Mouse (Mus musculus): ENCODE measurements around the gene Rnf151. TPM values are rescaled to one million over a fixed set of nuclear protein-coding genes. Genes with fewer than 3 reads are reported as not detected.

Gene Rnf151
- polyA plus RNA-seq, 1 experiment from 2014 or later = 0.07 TPM

DNA sequence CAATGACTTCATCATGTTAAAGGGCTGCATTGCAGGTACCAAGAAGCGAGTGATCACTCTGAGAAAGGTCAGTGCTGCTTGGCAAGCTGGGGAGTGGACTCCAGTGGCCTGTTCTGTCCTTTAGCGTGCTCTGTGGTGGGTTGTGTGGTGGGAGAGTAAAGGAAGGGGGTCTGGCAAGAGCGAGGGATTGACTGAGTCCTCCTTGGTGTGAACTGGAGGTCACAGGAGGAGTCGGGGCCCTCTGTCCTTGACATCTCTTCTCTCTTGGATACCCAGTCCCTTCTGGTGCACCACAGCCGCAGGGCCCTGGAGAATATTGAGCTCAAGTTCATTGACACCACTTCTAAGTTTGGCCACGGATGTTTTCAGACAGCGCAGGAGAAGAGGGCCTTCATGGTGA lies 17.6 kb upstream of the Rnf151 start:
- Histone ChIP-seq H3K4me1 (ENCODE audit: control insufficient read depth, low read depth, low read length) (peaks cover 29% of the 10 kb centered on the region), H3K27me3 (ENCODE audit: control insufficient read depth, insufficient read depth, low read depth, low read length) (no peaks in the 10 kb centered on the region), H3K9me3 (replicated peaks; ENCODE audit: control insufficient read depth, low read length) (no peaks in the 10 kb centered on the region), H3K36me3 (ENCODE audit: control insufficient read depth, insufficient read depth) (peaks cover 3% of the 10 kb centered on the region), H3K4me2 (ENCODE audit: low read depth, low read length) (peak overlapping the region; percentile 66), H3K9ac (ENCODE audit: low read depth, low read length) (no peak overlapping the region), H3K4me3 (ENCODE audit: low read depth, low read length) (no peak overlapping the region), H3K27ac (ENCODE audit: low read length) (peak overlapping the region; percentile 88)
- ATAC-seq (ENCODE audit: low read depth) = no peak
- WGBS (ENCODE audit: insufficient replicate concordance) = 71% methylated on average over 7 of the region's 7 CpGs

DNA sequence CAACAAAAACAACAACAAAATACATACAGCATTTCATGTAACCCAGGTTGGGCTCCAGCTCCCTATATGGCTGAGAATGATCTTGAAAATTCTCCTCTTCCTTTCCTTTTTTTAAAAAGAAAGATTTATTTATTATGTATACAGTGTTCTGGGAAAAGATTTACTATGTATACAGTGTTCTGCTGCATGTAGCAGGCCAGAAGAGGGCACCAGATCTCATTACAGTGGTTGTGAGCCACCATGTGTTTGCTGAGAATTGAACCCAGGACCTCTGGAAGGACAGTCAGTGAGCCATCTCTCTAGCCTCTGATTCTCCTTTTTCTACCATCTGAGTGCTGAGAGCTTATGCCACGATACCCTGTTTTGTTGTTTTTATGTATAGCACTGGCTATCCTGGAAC lies 16.6 kb upstream of the Rnf151 start:
- no peak overlapping the region for H3K4me3 ChIP-seq (ENCODE audit: low read depth, low read length)
- 48% methylated on average over 1 of the region's 1 CpGs for whole genome bisulfite sequencing (ENCODE audit: insufficient replicate concordance)
- ATAC-seq (ENCODE audit: low read depth) = no peak
- H3K27me3 ChIP-seq (ENCODE audit: control insufficient read depth, insufficient read depth, low read depth, low read length) = no peaks in the 10 kb centered on the region
- H3K9me3 ChIP-seq (replicated peaks; ENCODE audit: control insufficient read depth, low read length) = no peaks in the 10 kb centered on the region
- H3K9ac ChIP-seq (ENCODE audit: low read depth, low read length) = no peak overlapping the region
- H3K4me1 ChIP-seq (ENCODE audit: control insufficient read depth, low read depth, low read length) = peaks cover 27% of the 10 kb centered on the region
- no peak overlapping the region for H3K4me2 ChIP-seq (ENCODE audit: low read depth, low read length)
- H3K36me3 ChIP-seq (ENCODE audit: control insufficient read depth, insufficient read depth) = no peaks in the 10 kb centered on the region
- no peak overlapping the region for H3K27ac ChIP-seq (ENCODE audit: low read length)

DNA sequence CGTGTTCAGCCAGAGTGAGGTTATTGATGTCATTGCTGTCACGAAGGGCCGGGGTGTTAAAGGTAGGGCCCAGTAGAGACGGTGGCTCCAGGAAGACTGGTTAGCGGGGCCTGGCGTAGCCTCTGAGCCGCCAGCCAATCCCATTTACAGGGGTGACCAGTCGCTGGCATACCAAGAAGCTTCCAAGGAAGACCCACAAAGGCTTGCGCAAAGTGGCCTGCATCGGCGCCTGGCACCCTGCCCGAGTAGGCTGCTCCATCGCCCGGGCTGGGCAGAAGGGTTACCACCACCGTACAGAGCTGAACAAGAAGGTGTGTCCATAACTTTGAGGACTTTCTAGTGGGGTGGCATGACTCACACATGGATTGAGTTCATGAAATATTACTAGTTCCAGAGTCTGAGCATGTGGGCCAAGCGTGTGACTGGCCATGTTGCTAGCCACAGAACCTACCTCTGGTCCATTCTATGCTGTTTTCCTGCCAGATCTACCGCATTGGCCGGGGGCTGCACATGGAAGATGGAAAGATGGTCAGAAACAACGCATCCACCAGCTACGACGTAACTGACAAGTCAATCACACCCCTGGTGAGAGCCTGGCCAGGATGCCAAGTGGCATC lies 15.7 kb upstream of the Rnf151 start:
- no peaks in the 10 kb centered on the region for H3K27me3 ChIP-seq (ENCODE audit: control insufficient read depth, insufficient read depth, low read depth, low read length)
- no peak overlapping the region for H3K27ac ChIP-seq (ENCODE audit: low read length)
- H3K4me3 ChIP-seq (ENCODE audit: low read depth, low read length) = no peak overlapping the region
- H3K9me3 ChIP-seq (replicated peaks; ENCODE audit: control insufficient read depth, low read length) = no peaks in the 10 kb centered on the region
- no peak overlapping the region for H3K4me2 ChIP-seq (ENCODE audit: low read depth, low read length)
- H3K9ac ChIP-seq (ENCODE audit: low read depth, low read length) = no peak overlapping the region
- ATAC-seq (ENCODE audit: low read depth) = no peak
- 77% methylated on average over 21 of the region's 21 CpGs for WGBS (ENCODE audit: insufficient replicate concordance)
- no peaks in the 10 kb centered on the region for H3K36me3 ChIP-seq (ENCODE audit: control insufficient read depth, insufficient read depth)
- H3K4me1 ChIP-seq (ENCODE audit: control insufficient read depth, low read depth, low read length) = peaks cover 24% of the 10 kb centered on the region

DNA sequence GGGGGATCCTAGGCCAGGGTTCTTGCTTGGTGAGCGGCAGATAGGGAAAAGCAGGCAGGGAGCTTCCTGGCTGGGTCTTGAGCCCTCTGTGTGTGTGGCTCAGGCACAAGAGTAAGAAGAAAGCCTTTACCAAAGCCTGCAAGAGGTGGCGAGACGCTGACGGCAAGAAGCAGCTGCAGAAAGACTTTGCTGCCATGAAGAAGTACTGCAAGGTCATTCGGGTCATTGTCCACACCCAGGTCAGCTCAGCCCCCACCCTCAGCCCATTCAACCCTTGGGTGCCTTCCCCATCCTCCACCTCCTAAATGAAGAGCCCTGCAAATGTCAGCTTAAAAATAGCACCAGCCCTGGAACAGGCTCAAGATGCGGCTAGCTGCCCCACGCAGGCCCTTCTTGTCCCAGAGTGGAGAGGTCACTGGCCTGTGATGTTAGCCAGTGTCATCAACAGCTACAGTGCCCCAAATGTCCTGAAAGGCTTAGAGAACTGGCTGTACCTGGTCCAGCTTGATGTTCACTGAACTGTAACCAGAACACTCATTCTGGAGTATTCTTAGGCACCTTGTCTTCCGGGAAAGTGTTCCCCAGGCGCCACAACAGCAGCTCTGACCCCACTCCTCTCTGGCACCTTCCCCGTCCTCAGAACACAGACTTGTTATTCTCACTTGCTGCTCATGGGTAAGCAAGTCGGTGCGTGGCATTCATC lies 14.5 kb upstream of the Rnf151 start:
- 66% methylated on average over 12 of the region's 12 CpGs for WGBS (ENCODE audit: insufficient replicate concordance)
- H3K4me1 ChIP-seq (ENCODE audit: control insufficient read depth, low read depth, low read length) = peaks cover 16% of the 10 kb centered on the region
- H3K36me3 ChIP-seq (ENCODE audit: control insufficient read depth, insufficient read depth) = no peaks in the 10 kb centered on the region
- no peaks in the 10 kb centered on the region; the same call in 1 of the 2 replicates for H3K27me3 ChIP-seq (ENCODE audit: control insufficient read depth, insufficient read depth, low read depth, low read length)
- no peak overlapping the region for H3K4me2 ChIP-seq (ENCODE audit: low read depth, low read length)
- H3K4me3 ChIP-seq (ENCODE audit: low read depth, low read length) = no peak overlapping the region
- no peak for ATAC-seq (ENCODE audit: low read depth)
- no peaks in the 10 kb centered on the region for H3K9me3 ChIP-seq (replicated peaks; ENCODE audit: control insufficient read depth, low read length)
- H3K27ac ChIP-seq (ENCODE audit: low read length) = no peak overlapping the region
- no peak overlapping the region for H3K9ac ChIP-seq (ENCODE audit: low read depth, low read length)

DNA sequence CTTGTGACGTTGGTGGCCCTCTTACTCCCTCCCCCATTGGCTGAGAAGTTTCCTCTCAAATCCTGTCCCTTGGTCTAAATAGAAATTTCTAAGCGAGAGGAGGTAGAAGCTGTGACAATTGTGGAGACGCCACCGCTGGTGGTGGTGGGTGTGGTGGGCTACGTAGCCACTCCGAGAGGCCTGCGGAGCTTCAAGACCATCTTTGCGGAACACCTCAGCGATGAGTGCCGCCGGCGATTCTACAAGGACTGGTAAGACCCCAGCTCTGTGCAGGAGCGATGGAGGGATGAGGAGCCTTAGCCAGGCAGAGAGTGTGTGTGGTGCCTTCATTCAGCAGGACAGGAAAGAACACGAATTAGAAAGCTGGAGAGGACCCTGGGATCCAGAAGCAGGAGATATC lies 12.9 kb upstream of the Rnf151 start:
- no peaks in the 10 kb centered on the region for H3K9me3 ChIP-seq (replicated peaks; ENCODE audit: control insufficient read depth, low read length)

DNA sequence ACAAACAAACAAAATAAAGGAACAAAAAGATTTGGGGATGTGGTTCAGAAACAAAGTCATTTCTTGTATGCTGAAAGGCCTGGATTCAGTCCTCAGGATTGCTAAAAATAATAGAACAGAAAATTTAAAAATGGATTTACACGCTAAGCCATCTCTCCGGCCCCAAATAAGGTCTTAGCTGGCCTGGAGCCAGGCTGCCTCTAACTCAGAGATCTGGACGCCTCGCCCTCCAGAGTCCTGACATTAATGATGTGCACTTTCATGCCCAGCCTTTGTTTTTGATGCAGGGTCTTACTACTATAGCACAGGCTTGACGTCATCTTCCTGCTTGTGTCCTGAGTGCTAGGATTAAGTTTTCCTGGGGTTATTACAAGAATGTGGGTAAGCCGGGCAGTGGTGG lies 11.2 kb upstream of the Rnf151 start:
- Histone ChIP-seq H3K27me3 (ENCODE audit: control insufficient read depth, insufficient read depth, low read depth, low read length) (no peaks in the 10 kb centered on the region; the same call in 1 of the 2 replicates), H3K9me3 (replicated peaks; ENCODE audit: control insufficient read depth, low read length) (no peaks in the 10 kb centered on the region), H3K27ac (ENCODE audit: low read length) (no peak overlapping the region), H3K4me3 (ENCODE audit: low read depth, low read length) (no peak overlapping the region), H3K36me3 (ENCODE audit: control insufficient read depth, insufficient read depth) (no peaks in the 10 kb centered on the region), H3K4me2 (ENCODE audit: low read depth, low read length) (no peak overlapping the region), H3K9ac (ENCODE audit: low read depth, low read length) (no peak overlapping the region), H3K4me1 (ENCODE audit: control insufficient read depth, low read depth, low read length) (peaks cover 3% of the 10 kb centered on the region)
- no peak for ATAC-seq (ENCODE audit: low read depth)
- WGBS (ENCODE audit: insufficient replicate concordance) = 78% methylated on average over 6 of the region's 6 CpGs

More for the DNA sequence above, 12.9 kb upstream of the Rnf151 start:
- no peak for ATAC-seq (ENCODE audit: low read depth)
- Histone ChIP-seq H3K27ac (ENCODE audit: low read length) (no peak overlapping the region), H3K27me3 (ENCODE audit: control insufficient read depth, insufficient read depth, low read depth, low read length) (no peaks in the 10 kb centered on the region; the same call in 1 of the 2 replicates), H3K4me2 (ENCODE audit: low read depth, low read length) (no peak overlapping the region), H3K4me1 (ENCODE audit: control insufficient read depth, low read depth, low read length) (peaks cover 5% of the 10 kb centered on the region), H3K36me3 (ENCODE audit: control insufficient read depth, insufficient read depth) (no peaks in the 10 kb centered on the region), H3K4me3 (ENCODE audit: low read depth, low read length) (no peak overlapping the region), H3K9ac (ENCODE audit: low read depth, low read length) (no peak overlapping the region)
- WGBS (ENCODE audit: insufficient replicate concordance) = 68% methylated on average over 14 of the region's 14 CpGs

DNA sequence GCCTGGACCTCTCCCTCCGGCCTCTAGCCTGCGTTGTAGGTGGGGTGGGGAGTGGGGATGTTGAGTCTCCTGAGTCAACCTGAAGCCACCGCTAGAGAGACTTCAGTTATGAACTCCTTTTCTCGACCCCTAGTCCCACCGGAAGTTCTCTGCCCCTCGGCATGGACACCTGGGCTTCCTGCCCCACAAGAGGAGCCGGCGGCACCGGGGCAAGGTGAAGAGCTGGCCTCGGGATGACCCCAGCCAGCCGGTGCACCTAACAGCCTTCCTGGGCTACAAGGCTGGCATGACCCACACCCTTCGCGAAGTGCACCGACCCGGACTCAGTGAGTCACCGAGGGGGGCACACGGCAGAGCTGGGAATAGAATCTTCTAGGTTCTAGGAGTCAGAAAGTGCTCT lies 10.3 kb upstream of the Rnf151 start:
- no peak overlapping the region for H3K4me3 ChIP-seq (ENCODE audit: low read depth, low read length)
- H3K9ac ChIP-seq (ENCODE audit: low read depth, low read length) = no peak overlapping the region
- H3K9me3 ChIP-seq (replicated peaks; ENCODE audit: control insufficient read depth, low read length) = no peaks in the 10 kb centered on the region
- H3K4me2 ChIP-seq (ENCODE audit: low read depth, low read length) = no peak overlapping the region
- H3K27me3 ChIP-seq (ENCODE audit: control insufficient read depth, insufficient read depth, low read depth, low read length) = no peaks in the 10 kb centered on the region; the same call in 1 of the 2 replicates
- ATAC-seq (ENCODE audit: low read depth) = no peak
- peaks cover 8% of the 10 kb centered on the region for H3K4me1 ChIP-seq (ENCODE audit: control insufficient read depth, low read depth, low read length)
- H3K36me3 ChIP-seq (ENCODE audit: control insufficient read depth, insufficient read depth) = no peaks in the 10 kb centered on the region
- 57% methylated on average over 17 of the region's 17 CpGs for WGBS (ENCODE audit: insufficient replicate concordance)
- H3K27ac ChIP-seq (ENCODE audit: low read length) = no peak overlapping the region

DNA sequence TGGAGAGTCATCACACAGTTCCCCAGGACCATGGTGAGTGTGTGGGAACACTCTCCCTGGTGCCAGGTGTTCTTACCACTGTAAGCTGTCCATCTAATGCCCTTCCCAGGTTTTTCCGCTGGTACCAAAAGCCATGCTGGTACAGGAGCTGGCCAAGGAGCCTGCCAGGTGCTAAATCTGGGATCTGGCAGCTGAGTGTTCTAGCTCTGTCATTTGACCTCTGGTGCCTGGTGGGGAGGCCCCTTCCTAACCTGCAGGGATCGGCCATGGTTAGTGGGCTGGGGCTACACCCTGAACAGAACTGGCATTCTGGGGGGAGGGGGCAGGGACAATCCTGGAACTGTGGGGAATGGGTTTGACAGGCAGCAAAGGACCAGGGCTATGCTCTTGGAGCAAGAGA lies 9.8 kb upstream of the Rnf151 start, which contains the start of gene Rpl3l:
Gene Rpl3l (plus strand): TSS at position 203 of the 400 bp plus-strand sequence.
- H3K27ac ChIP-seq (ENCODE audit: low read length) = no peak within 1 kb of the TSS
- no peak within 1 kb of the TSS for H3K9ac ChIP-seq (ENCODE audit: low read depth, low read length)
- no peaks in the 10 kb centered on the region for H3K9me3 ChIP-seq (replicated peaks; ENCODE audit: control insufficient read depth, low read length)
- no peak within 1 kb of the TSS for H3K4me2 ChIP-seq (ENCODE audit: low read depth, low read length)
- ATAC-seq (ENCODE audit: low read depth) = no peak
- H3K36me3 ChIP-seq (ENCODE audit: control insufficient read depth, insufficient read depth) = no peaks in the 10 kb centered on the region; the same call in 1 of the 2 replicates
- no peak within 1 kb of the TSS for H3K4me3 ChIP-seq (ENCODE audit: low read depth, low read length)
- 62% methylated on average over 2 of the region's 2 CpGs for WGBS (ENCODE audit: insufficient replicate concordance)
- no peaks in the 10 kb centered on the region; the same call in 1 of the 2 replicates for H3K27me3 ChIP-seq (ENCODE audit: control insufficient read depth, insufficient read depth, low read depth, low read length)
- peaks cover 14% of the 10 kb centered on the region for H3K4me1 ChIP-seq (ENCODE audit: control insufficient read depth, low read depth, low read length)
